Mouse (Mus musculus) urinary bladder, postnatal 0 days (tissue): ENCODE data around the gene Wdtc1. TPM values are rescaled to one million over a fixed set of nuclear protein-coding genes. Genes with fewer than 3 reads are reported as not detected.

Source experiments
- microRNA-seq: library from miRNA; unstranded; fragments of <30 nt; microRNA quantifications from one replicate; pipeline ENCODE4, GENCODE M21; 2016
- polyA plus RNA-seq: library from polyadenylated mRNA; unstranded; fragments of >200 nt; fragmentation: Nextera tagmentation; extraction: Ambion mirVana; gene quantifications from 2 replicates; pipeline ENCODE4 v1.2.1, GENCODE M21; 2015

The Wdtc1 gene
- polyA plus RNA-seq, result 10.6 and 11.6 TPM in 2 replicates

DNA sequence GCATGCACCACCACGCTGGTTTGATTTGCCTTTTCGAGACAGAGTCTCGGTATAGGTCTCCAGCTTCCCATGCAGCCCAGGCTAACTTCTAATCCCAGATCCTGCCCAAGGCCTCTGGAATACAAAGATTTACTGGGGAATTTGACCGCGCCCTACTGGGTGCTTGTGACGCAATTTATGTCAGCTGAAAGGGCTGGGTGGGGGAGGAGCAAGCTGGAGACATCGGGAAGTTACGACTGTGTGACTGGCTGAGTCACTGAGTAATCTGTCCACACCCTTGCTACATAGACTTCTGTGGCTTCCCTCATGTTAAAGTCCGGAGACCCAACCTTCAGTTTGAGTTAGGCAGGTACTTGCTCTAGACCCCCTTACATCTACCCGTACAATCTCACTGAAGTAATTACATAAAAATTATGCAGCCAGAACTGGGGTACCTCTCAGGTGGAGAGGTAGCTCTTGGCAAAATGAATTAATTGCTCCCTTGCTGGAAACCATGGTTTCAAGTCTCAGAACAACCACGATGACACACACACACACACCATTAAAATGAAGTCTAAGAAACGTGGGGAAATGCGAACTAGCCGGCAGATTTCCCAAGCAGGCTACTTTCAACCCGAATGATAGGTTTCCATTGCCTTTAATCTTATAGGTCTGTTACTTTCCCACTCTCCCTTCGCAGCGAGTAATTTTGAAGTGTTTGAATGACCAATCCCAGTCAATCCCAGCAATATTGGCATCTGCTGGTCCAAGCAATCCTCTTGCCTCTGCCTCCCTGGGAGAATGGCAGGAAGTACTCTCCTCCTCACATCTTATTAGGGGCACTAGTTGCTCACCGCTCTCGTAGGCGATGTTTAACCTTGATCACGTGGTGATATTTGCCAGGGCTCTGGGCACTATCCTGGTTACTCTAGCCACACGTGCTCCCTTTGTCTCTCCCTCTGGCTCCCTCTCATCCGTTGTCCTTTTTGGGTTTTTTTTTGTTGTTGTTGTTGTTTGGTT lies at the start of gene Wdtc1:
Gene Wdtc1 (minus strand): TSS at position 115 of the 999 bp plus-strand sequence.

DNA sequence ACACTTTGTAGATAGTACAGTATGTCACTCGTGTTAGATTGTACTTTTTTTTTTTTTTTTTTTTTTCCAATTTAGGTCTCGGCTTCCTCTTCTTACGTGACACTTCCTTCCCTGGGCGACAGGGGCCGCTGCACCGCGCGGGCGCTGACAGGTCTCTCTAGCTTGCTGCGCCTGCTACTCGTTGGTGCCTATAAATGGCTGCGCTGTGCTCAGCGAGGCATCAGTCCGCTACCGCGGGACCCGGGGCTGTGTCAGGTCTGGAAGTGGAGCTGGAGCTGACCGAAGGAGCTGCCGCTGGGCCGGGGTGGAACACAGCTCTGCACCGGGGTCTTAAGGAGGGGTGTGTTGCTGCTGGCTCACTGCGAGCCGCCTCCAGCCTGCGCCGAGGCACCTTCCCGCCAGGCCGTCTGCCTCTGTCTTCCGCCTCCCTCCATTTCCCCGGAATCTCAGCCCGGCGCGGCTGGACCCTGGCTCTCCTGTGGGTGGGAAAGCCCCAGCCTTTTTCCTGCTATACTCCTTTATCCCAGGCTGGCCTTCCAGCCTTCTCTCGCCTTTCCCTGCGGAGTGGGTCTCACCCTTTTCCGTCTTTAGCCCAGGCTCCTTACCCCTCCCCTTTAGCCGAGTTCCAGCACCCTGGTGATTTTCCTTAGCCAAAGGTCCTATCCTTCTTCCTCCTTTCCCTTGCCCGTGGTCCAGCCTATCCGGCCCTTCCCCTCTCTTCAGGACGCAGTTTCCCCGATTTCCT lies 16.4 kb upstream of the Wdtc1 start, which contains the start of gene Slc9a1:
Gene Slc9a1 (plus strand): TSS at position 154 of the 745 bp plus-strand sequence.

DNA sequence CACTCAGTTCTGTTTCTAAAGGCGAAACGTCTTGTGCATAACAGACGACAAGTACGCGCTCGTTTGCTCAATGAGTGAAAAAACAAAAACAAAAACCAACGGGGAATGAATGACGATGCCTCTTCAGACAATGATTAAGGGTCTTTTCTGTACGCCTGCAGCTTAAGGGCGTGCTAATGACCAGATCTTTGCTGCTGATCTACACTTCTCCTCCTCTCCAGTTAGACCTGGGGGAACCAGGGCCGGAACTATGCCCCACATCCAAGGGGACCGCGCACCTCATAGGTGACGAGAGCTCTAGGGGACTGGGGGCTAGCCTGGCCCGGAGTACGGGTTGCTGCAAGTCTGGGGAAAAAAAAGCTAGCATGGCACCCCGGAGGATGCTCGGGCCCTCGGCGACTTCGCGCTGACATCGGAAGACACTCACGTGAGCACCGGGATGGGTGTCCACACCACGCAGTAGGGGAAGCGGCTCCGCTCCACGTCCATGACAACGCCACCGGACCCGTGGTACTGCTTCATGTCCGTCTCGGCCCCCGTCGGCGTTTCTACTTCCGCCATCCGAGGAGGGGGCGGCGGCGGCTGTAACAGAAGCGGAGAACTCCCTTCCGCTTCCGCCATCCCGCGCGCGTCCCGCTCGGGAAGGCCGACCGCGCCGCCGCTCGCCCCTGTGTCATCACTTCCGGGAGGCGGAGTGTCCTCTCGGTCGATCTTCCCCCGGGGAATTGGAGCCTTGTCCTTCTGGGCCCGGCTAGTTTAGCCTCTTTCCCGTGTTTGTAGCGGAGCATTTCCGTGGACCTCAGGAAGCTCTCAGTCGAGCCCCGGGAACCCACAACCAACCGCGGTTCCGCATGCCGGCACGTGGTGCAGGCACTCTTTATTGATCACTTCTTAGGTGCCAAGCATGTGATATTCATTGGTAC lies 75.9 kb downstream of the Wdtc1 start, which contains the start of gene Tmem222:
Gene Tmem222 (minus strand): TSS at position 689 of the 923 bp plus-strand sequence.

DNA sequence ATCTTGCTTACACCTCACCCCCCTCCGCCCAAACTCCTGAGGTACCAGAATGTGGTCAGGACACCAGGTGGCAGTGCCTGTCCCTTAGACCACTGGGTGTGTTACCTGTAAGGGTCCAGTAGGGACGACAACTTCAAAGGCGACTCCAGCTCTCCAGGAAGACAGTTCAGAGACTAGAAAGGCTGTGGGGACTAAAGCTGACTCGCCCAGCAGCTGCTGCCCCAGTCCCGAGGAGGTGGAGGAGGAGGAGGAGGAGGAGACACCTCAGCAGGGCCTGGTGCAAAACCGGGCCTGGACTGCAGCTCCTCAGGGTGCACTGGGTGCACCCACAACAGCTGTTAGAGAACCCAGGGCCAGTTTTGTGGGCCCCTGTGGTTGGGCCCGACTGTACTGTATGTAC lies 90.4 kb downstream of the Wdtc1 start, which contains the start of gene Sytl1:
Gene Sytl1 (minus strand): TSS at position 232 of the 400 bp plus-strand sequence.

Small RNAs within 50 kb of the gene (microRNA-seq; reads per million reads assigned to microRNA genes)
- not detected for gene Mir5122

Other genes with a start within 250 kb of the Wdtc1 start
- 77.2 and 82.2 TPM in 2 replicates for gene Wasf2, start 223.0 kb downstream of the Wdtc1 start, polyA plus RNA-seq
- 0.72 and 0.94 TPM in 2 replicates for gene Cd164l2, start 141.3 kb downstream of the Wdtc1 start, polyA plus RNA-seq
- gene Gpr3, start 140.9 kb downstream of the Wdtc1 start, polyA plus RNA-seq, result 0.30 and 0.36 TPM in 2 replicates
- 11.5 and 13.7 TPM in 2 replicates for gene Map3k6, start 112.7 kb downstream of the Wdtc1 start, polyA plus RNA-seq
- 27.1 and 28.4 TPM in 2 replicates for gene Sytl1, start 90.4 kb downstream of the Wdtc1 start, polyA plus RNA-seq
- 62.5 and 67.5 TPM in 2 replicates for gene Tmem222, start 75.7 kb downstream of the Wdtc1 start, polyA plus RNA-seq
- 5.8 and 6.5 TPM in 2 replicates for gene Slc9a1, start 16.2 kb upstream of the Wdtc1 start, polyA plus RNA-seq
- 54.5 and 66.4 TPM in 2 replicates for gene Tent5b, start 126.7 kb upstream of the Wdtc1 start, polyA plus RNA-seq
- 13.2 and 14.5 TPM in 2 replicates for gene Trnp1, start 145.1 kb upstream of the Wdtc1 start, polyA plus RNA-seq
- gene Kdf1, start 165.5 kb upstream of the Wdtc1 start, polyA plus RNA-seq, result 12.9 and 13.5 TPM in 2 replicates
- 141 and 148 TPM in 2 replicates for gene Nudc, start 192.5 kb upstream of the Wdtc1 start, polyA plus RNA-seq
- gene Nr0b2, start 199.9 kb upstream of the Wdtc1 start, polyA plus RNA-seq, result not detected in 2 replicates
- gene Gpatch3, start 221.3 kb upstream of the Wdtc1 start, polyA plus RNA-seq, result 3.8 and 4.1 TPM in 2 replicates
- 10.7 and 10.8 TPM in 2 replicates for gene Gpn2, start 230.9 kb upstream of the Wdtc1 start, polyA plus RNA-seq
- gene Sfn, start 248.7 kb upstream of the Wdtc1 start, polyA plus RNA-seq, result 321 and 361 TPM in 2 replicates